Mouse (Mus musculus): ENCODE measurements around the gene Rnf111.
"Not testable (repeated sequence)": the region's sequence is repeated elsewhere in the genome, so short reads cannot be mapped to it uniquely, and the experiment has no call there.

Rnf111 gene

GRCm38 (mm10) chr9:70496990-70497389, 6.5 kb downstream of the Rnf111 start:
- DNase-seq (ENCODE audit: low spot score) = no peak

GRCm38 (mm10) chr9:70493038-70493437, 10.5 kb downstream of the Rnf111 start:
- DNase-seq (ENCODE audit: low spot score) = no peak

- no peak for DNase-seq (ENCODE audit: low spot score)
Observed at GRCm38 (mm10) chr9:70491176-70491575, 12.3 kb downstream of the Rnf111 start.

GRCm38 (mm10) chr9:70487401-70487800, 16.1 kb downstream of the Rnf111 start:
- DNase-seq (ENCODE audit: low spot score) = no peak

- no peak for DNase-seq (ENCODE audit: low spot score)
Observed at GRCm38 (mm10) chr9:70485840-70486239, 17.7 kb downstream of the Rnf111 start.

- DNase-seq (ENCODE audit: low spot score) = no peak
Observed at GRCm38 (mm10) chr9:70483495-70483894, 20.0 kb downstream of the Rnf111 start.

GRCm38 (mm10) chr9:70481872-70482271, 21.7 kb downstream of the Rnf111 start:
- DNase-seq (ENCODE audit: low spot score) = no peak

- DNase-seq (ENCODE audit: low spot score) = no peak
Observed at GRCm38 (mm10) chr9:70477229-70477628, 26.3 kb downstream of the Rnf111 start.

GRCm38 (mm10) chr9:70475777-70476270, 27.7 kb downstream of the Rnf111 start:
- no peak for DNase-seq (ENCODE audit: low spot score)

GRCm38 (mm10) chr9:70473400-70473799, 30.1 kb downstream of the Rnf111 start:
- no peak for DNase-seq (ENCODE audit: low spot score)

GRCm38 (mm10) chr9:70463091-70463490, 40.4 kb downstream of the Rnf111 start:
- DNase-seq (ENCODE audit: low spot score) = not testable (repeated sequence)

- DNase-seq (ENCODE audit: low spot score) = no peak
Observed at GRCm38 (mm10) chr9:70452371-70452770, 51.2 kb downstream of the Rnf111 start.

- DNase-seq (ENCODE audit: low spot score) = no peak
Observed at GRCm38 (mm10) chr9:70449072-70449471, 54.5 kb downstream of the Rnf111 start.

- DNase-seq (ENCODE audit: low spot score) = no peak
Observed at GRCm38 (mm10) chr9:70439959-70440358, 63.6 kb downstream of the Rnf111 start.

- DNase-seq (ENCODE audit: low spot score) = no peak
Observed at GRCm38 (mm10) chr9:70422661-70423060, 80.9 kb downstream of the Rnf111 start.

GRCm38 (mm10) chr9:70421257-70422056, 82.1 kb downstream of the Rnf111 start, which contains the start of gene Ccnb2:
Gene Ccnb2, minus strand, starts transcription at chr9:70421547.
- peak; percentile 91 for DNase-seq (ENCODE audit: low spot score)

GRCm38 (mm10) chr9:70416412-70416811, 87.1 kb downstream of the Rnf111 start:
- no peak for DNase-seq (ENCODE audit: low spot score)

GRCm38 (mm10) chr9:70413038-70413437, 90.5 kb downstream of the Rnf111 start:
- no peak for DNase-seq (ENCODE audit: low spot score)

- peak; percentile 32 for DNase-seq (ENCODE audit: low spot score)
Observed at GRCm38 (mm10) chr9:70410668-70411067, 92.9 kb downstream of the Rnf111 start.

GRCm38 (mm10) chr9:70409743-70410142, 93.8 kb downstream of the Rnf111 start:
- no peak for DNase-seq (ENCODE audit: low spot score)

- no peak for DNase-seq (ENCODE audit: low spot score)
Observed at GRCm38 (mm10) chr9:70408791-70409190, 94.7 kb downstream of the Rnf111 start.

GRCm38 (mm10) chr9:70406596-70406995, 96.9 kb downstream of the Rnf111 start:
- no peak for DNase-seq (ENCODE audit: low spot score)

GRCm38 (mm10) chr9:70401937-70402539, 101.5 kb downstream of the Rnf111 start:
- DNase-seq (ENCODE audit: low spot score) = no peak
